Mouse (Mus musculus) CH12.LX (cell line): ENCODE results near the gene Inppl1.

Experiments
- CTCF ChIP-seq, 2 experiments: IDR thresholded peaks in 1 of 2; conservative IDR thresholded peaks in 1 of 2; 2 replicates each; pipeline ENCODE4 v1.5.1; 2011 to 2012; ENCODE audit warnings: low read depth in 2 of 2, low read length in 2 of 2, improper control_type of control experiment in 1 of 2, inconsistent platforms in 1 of 2, mild to moderate bottlenecking in 1 of 2, moderate library complexity in 1 of 2
- ELF1 ChIP-seq: IDR thresholded peaks from 2 replicates; pipeline ENCODE4 v1.6.1; 2014; ENCODE audit warnings: low read depth, mild to moderate bottlenecking, inconsistent platforms, low read length, improper control_type of control experiment
- EP300 ChIP-seq: IDR thresholded peaks from 2 replicates; pipeline ENCODE4 v1.6.1; 2011; ENCODE audit warnings: low read length, improper control_type of control experiment
- JUND ChIP-seq: conservative IDR thresholded peaks from 2 replicates; pipeline ENCODE4 v1.6.1; 2011; ENCODE audit warnings: low read depth, low read length, improper control_type of control experiment
- MEF2A ChIP-seq: IDR thresholded peaks from 2 replicates; pipeline ENCODE4 v1.6.1; 2014; ENCODE audit warnings: low read depth, mild to moderate bottlenecking, inconsistent platforms, low read length, improper control_type of control experiment, borderline replicate concordance
- POLR2A ChIP-seq: IDR thresholded peaks from 2 replicates; pipeline ENCODE4 v1.6.1; 2011; ENCODE audit warnings: low read depth, mild to moderate bottlenecking, improper control_type of control experiment, low read length
- POLR2AphosphoS2 ChIP-seq: IDR thresholded peaks from 2 replicates; pipeline ENCODE4 v1.6.1; 2011; ENCODE audit warnings: low read depth, low read length, improper control_type of control experiment
- RAD21 ChIP-seq: IDR thresholded peaks from 2 replicates; pipeline ENCODE4 v1.6.1; 2011; ENCODE audit warnings: low read depth, mild to moderate bottlenecking, low read length, improper control_type of control experiment, moderate library complexity
- TCF12 ChIP-seq: IDR thresholded peaks from 2 replicates; pipeline ENCODE4 v1.6.1; 2014; ENCODE audit warnings: low read depth, mild to moderate bottlenecking, inconsistent platforms, low read length, improper control_type of control experiment
- ZNF384 ChIP-seq: IDR thresholded peaks from 2 replicates; pipeline ENCODE4 v1.6.1; 2012; ENCODE audit warnings: low read depth, low read length, improper control_type of control experiment, inconsistent platforms

- TF ChIP-seq JUND: no peak
- TF ChIP-seq TCF12: no peak
- TF ChIP-seq POLR2A: no peak
- TF ChIP-seq CTCF (conservative IDR thresholded peaks at IDR 0.05 in 1 of 2, IDR thresholded peaks at IDR 0.05 in 1 of 2; ENCODE audit: low read depth in 2 of 2, low read length in 2 of 2): no peak
- no peak for TF ChIP-seq RAD21
- TF ChIP-seq MEF2A: no peak
- no peak for TF ChIP-seq EP300
- no peak for TF ChIP-seq ZNF384
- TF ChIP-seq ELF1: no peak
- no peak for TF ChIP-seq POLR2AphosphoS2
Observed at GRCm38 (mm10) chr7:101875978-101876377, 37.9 kb upstream of the Inppl1 start.
